Mouse (Mus musculus): Measurements from ENCODE around the gene Olfr1045. TPM values are rescaled to one million over a fixed set of nuclear protein-coding genes. Genes with fewer than 3 reads are reported as not detected.

Gene Olfr1045
- polyA plus RNA-seq (2012; rRNA removed): not detected in 2 replicates

DNA sequence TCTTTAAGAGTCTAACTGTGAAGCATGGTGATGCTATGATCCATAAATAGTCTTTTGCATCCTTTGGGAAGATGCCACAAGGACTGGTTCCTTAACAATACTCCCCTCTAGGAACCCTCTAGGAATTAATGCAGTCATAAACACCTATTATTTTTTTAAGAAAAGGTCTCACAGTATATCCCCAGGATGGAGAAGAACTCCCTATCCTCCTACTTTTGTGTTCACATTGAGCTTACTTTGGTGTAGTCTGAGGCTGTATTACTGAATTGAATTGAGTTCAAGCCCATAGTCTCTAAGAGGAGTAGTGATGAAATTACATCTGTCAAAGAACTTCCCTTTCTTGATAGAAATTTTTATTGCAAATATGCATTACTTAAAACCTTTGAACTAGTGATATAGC is at the start of gene Olfr1045:
Olfr1045 (minus strand) TSS at position 101 of the 400 bp plus-strand sequence.

DNA sequence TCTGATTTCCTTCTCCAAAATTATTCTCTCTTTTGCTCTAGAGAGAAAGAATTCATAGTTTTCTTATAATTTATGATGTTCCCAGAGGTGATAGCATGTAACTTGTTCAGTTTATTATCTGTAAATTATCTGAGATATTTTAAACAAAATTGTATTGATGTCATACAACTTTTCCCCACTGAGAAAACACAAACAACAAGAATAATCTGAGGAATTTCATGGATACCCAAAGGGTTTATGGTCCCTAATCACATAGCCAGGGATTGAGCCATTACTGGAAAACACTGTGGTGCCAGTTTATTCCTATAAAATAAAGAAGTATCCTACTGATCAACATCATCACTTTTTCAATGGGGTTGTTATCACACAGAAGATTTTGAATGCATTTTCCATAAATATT is 37.4 kb upstream of the Olfr1045 start, which contains the start of gene Olfr1048:
Olfr1048 (minus strand) TSS at position 101 of the 400 bp plus-strand sequence.

DNA sequence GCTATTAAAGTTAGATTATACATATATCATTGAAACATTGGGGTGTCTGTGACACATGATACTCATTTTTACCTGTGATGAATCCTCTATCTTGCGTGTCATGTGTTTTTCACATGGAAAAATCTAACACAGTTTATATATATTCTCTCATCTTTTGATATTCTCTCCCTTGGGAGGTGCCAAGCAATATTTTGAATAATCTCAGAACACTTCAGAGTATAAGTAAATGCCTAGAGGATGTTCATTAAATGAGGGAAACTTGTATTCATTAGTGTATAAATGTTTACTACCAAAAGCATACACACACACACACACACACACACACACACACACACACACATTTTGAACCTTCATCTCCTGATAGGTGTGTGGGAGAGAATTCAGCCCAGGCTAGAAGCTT is 28.5 kb upstream of the Olfr1045 start, which contains the start of gene Olfr1047:
Olfr1047 (minus strand) TSS at position 101 of the 400 bp plus-strand sequence.

GRCm38 (mm10) chr2:86219214-86219613 is 16.4 kb upstream of the Olfr1045 start, which contains the start of gene Olfr1046:
Gene Olfr1046 (minus strand): TSS chr2:86219314.

GRCm38 (mm10) chr2:86185583-86185982 is 17.2 kb downstream of the Olfr1045 start, which contains the start of gene Olfr52:
Gene Olfr52 (minus strand): TSS chr2:86185683.

GRCm38 (mm10) chr2:86177720-86178119 is 25.1 kb downstream of the Olfr1045 start, which contains the start of gene Olfr1044:
Gene Olfr1044 (minus strand): TSS chr2:86177820.

DNA sequence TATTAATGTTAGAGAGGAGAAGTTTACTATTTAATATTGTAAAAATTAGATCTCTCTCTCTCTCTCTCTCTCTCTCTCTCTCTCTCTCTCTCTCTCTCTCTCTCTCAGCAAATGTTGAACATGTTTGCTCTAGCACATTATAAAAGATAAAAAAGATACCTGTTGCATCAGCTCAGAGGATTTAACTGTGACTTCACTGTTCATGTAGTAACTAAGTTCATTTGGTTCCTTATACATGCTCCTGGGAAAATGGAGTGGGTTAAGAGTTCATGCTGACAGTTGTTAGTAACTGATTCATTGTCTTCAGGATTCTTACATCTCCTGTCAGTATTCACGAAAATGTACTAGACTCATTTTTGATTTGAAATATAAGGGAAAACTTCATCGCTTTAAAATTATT is 35.4 kb downstream of the Olfr1045 start, which contains the start of gene Olfr1043:
Olfr1043 (minus strand) TSS at position 101 of the 400 bp plus-strand sequence.

DNA sequence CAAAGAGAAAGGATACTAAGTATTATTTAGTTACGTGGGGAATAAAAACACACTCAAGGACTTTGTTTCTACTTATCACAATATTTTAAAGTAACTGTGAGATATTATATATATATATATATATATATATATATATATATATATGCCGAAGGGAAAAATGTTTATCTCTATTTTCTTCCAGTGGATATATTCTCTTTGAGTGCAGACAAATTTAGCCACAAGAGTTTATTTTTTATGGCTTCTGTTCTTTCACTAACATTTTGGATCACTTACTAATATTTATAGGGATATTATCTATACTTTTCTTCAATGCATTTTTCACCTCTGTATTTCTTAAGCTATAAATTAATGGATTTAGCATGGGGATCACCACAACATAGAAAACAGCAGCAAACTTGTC is 41.1 kb downstream of the Olfr1045 start, which contains the start of gene Olfr1042:
Olfr1042 (minus strand) TSS at position 101 of the 400 bp plus-strand sequence.

GRCm38 (mm10) chr2:86146632-86147031 is 56.2 kb downstream of the Olfr1045 start, which contains the start of gene Olfr1040:
Gene Olfr1040 (minus strand): TSS chr2:86146732.

Other genes with a start within 250 kb of the Olfr1045 start
- gene Olfr1029, start 229.1 kb downstream of the Olfr1045 start, polyA plus RNA-seq (2012; rRNA removed): not detected in 2 replicates
- not detected in 2 replicates for gene Olfr1030, start 223.7 kb downstream of the Olfr1045 start, polyA plus RNA-seq (2012; rRNA removed)
- not detected in 2 replicates for gene Olfr1031, start 212.7 kb downstream of the Olfr1045 start, polyA plus RNA-seq (2012; rRNA removed)
- not detected in 2 replicates for gene Olfr1032, start 197.5 kb downstream of the Olfr1045 start, polyA plus RNA-seq (2012; rRNA removed)
- gene Olfr1033, start 182.4 kb downstream of the Olfr1045 start, polyA plus RNA-seq (2012; rRNA removed): 0.28 and 0.37 TPM in 2 replicates
- 0.06 and 0.09 TPM in 2 replicates for gene Olfr1034, start 157.1 kb downstream of the Olfr1045 start, polyA plus RNA-seq (2012; rRNA removed)
- not detected in 2 replicates for gene Olfr1036, start 129.0 kb downstream of the Olfr1045 start, polyA plus RNA-seq (2012; rRNA removed)
- gene Olfr1037, start 115.6 kb downstream of the Olfr1045 start, polyA plus RNA-seq (2012; rRNA removed): not detected in 2 replicates
- not detected in 2 replicates for gene Olfr1039, start 67.1 kb downstream of the Olfr1045 start, polyA plus RNA-seq (2012; rRNA removed)
- not detected in 2 replicates for gene Olfr1040, start 56.3 kb downstream of the Olfr1045 start, polyA plus RNA-seq (2012; rRNA removed)
- gene Olfr1042, start 41.2 kb downstream of the Olfr1045 start, polyA plus RNA-seq (2012; rRNA removed): not detected in 2 replicates
- not detected in 2 replicates for gene Olfr1043, start 35.5 kb downstream of the Olfr1045 start, polyA plus RNA-seq (2012; rRNA removed)
- gene Olfr1044, start 25.2 kb downstream of the Olfr1045 start, polyA plus RNA-seq (2012; rRNA removed): not detected in 2 replicates
- gene Olfr52, start 17.3 kb downstream of the Olfr1045 start, polyA plus RNA-seq (2012; rRNA removed): not detected in 2 replicates
- not detected in 2 replicates for gene Olfr1046, start 16.3 kb upstream of the Olfr1045 start, polyA plus RNA-seq (2012; rRNA removed)
- not detected in 2 replicates for gene Olfr1047, start 28.4 kb upstream of the Olfr1045 start, polyA plus RNA-seq (2012; rRNA removed)
- gene Olfr1048, start 37.3 kb upstream of the Olfr1045 start, polyA plus RNA-seq (2012; rRNA removed): not detected in 2 replicates
- not detected in 2 replicates for gene Olfr1049, start 55.3 kb upstream of the Olfr1045 start, polyA plus RNA-seq (2012; rRNA removed)
- gene Olfr1051, start 76.1 kb upstream of the Olfr1045 start, polyA plus RNA-seq (2012; rRNA removed): not detected in 2 replicates
- not detected in 2 replicates for gene Olfr1052, start 89.4 kb upstream of the Olfr1045 start, polyA plus RNA-seq (2012; rRNA removed)
- not detected in 2 replicates for gene Olfr1053, start 112.3 kb upstream of the Olfr1045 start, polyA plus RNA-seq (2012; rRNA removed)
- gene Olfr1054, start 132.4 kb upstream of the Olfr1045 start, polyA plus RNA-seq (2012; rRNA removed): not detected in 2 replicates
- not detected in 2 replicates for gene Olfr1055, start 147.3 kb upstream of the Olfr1045 start, polyA plus RNA-seq (2012; rRNA removed)
- not detected in 2 replicates for gene Olfr1056, start 159.5 kb upstream of the Olfr1045 start, polyA plus RNA-seq (2012; rRNA removed)
- not detected in 2 replicates for gene Olfr1057, start 175.4 kb upstream of the Olfr1045 start, polyA plus RNA-seq (2012; rRNA removed)
- gene Olfr1058, start 185.6 kb upstream of the Olfr1045 start, polyA plus RNA-seq (2012; rRNA removed): not detected in 2 replicates
- gene Olfr1061, start 211.0 kb upstream of the Olfr1045 start, polyA plus RNA-seq (2012; rRNA removed): not detected in 2 replicates
- gene Olfr1062, start 223.7 kb upstream of the Olfr1045 start, polyA plus RNA-seq (2012; rRNA removed): not detected in 2 replicates
- gene Olfr1065, start 247.6 kb upstream of the Olfr1045 start, polyA plus RNA-seq (2012; rRNA removed): not detected in 2 replicates